Mouse (Mus musculus): ENCODE results near the gene Chrna9.

Gene Chrna9

DNA sequence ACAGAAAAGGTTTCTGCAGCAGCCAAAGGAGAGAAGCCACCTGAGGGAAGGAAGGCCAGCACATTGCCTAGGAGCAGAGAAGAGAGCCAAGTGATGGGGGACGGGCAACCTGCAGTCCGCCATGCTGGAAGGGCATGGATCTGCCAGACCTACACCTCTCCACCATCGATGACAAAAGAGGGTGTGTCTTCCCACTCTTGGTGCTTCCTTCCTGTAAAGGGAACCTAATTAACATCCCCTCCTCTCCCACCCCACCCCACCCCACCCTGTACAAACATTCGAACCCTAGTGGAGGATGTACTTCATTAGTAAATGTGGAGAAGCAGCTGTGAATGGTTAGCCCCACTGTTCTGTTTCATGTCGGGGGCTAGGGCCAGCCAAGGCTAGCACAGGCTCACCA, 22.5 kb upstream of the Chrna9 start:
- ChIA-PET POLR2A (interaction anchor here (0.5 to 2.6 kb wide), 17 partner anchors 9 to 191 kb away, joined by 3 to 14 read pairs (median 3); partner anchors contain the start of gene Chrna9 (in 1 of the 4)), CTCF (interaction anchor here in 2 of 4 experiments (0.6 to 1.8 kb wide), 2 partner anchors 79 to 885 kb away, joined by 3 to 6 read pairs; no protein-coding TSS in a partner anchor)

DNA sequence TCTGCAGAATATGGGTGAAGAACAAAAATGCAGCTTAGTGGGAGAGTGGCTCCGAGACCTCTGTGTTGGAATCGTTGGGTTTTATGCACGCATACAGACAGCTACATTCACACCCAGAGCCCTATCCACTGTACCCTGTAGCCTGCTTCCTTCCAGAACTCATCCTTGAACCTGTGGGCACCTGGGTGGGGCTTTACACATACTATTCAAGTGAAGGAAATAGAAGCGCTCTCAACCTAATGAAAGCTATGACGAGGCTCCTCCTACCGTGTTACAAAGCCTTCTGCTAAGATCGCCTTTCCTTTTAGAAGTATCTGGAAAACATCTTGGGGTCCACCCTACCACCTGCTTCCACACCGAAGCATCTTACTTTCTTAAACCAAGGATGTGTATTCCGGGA, 21.6 kb upstream of the Chrna9 start:
- CTCF ChIA-PET = interaction anchor here in 2 of 4 experiments (0.5 to 1.8 kb wide), 3 partner anchors 12 to 80 kb away, joined by 4 to 16 read pairs (median 6); no protein-coding TSS in a partner anchor

DNA sequence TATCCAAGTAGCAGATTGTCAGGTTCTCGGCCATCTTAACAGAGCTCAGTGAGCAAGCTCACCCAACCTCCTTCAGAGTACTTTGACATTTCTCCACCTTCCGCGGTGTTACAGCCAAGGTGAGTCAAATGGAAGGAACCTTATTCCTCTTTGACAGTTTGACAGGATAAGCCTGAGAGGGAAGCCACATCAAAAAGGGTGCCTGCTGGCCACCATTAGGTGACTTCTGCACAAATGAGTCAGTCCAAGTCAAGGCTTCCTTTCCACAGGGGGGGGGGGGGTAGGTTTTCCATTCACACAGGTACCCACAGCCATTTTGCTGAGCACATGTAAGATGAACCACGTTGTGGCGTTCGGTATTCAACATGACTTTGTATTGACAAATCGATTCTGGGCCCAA, 20.4 kb upstream of the Chrna9 start:
- POLR2A ChIA-PET = no interaction called here
- CTCF ChIA-PET = no interaction called here

More for the DNA sequence above, 21.6 kb upstream of the Chrna9 start:
- POLR2A ChIA-PET = interaction anchor here (0.6 to 2.6 kb wide), 13 partner anchors 10 to 595 kb away, joined by 3 to 14 read pairs (median 3); partner anchors contain the start of gene Chrna9 (in 1 of the 4)

DNA sequence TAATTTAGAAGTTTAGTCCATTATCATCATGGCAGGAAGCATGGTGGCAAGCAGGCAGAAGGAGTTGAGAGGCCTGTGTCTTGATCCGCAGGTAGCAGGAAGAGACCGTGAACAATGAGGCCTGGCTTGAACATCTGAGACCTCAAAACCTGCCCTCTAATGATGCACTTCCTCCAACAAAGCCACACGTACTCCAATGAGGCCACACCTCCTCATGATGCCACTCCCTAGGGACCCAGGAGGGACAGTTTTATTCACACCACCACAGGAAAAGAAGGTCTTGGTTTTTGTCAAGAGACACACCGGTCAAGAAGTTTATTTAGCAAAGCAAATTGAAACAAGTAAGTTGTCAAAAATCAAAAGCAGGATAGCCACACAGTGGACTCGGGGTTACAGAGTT, 17.8 kb upstream of the Chrna9 start:
- ChIA-PET POLR2A (no interaction called here), CTCF (no interaction called here)

DNA sequence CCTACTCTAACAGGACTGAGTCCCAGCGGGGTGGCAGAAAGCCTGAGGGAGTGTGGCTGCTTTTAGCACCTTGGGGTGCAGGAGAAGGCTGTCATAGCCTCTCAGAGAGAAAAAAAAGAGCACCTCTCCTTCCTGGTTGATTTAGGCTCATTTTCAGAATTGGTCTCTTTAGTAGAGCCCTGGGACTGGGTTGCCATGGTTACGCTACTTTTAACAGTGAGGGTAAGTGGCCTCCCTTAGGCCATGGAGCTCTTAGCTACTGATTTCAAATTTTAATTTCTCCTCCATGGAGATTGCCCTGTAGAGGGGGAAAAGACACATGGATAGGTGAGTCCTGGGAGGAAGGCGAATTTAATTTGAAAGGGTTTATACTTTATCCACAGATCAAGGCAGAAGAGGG, 16.1 kb upstream of the Chrna9 start:
- ChIA-PET CTCF (interaction anchor here in 1 of 4 experiments (0.6 kb wide), 2 partner anchors 450 to 1250 kb away, joined by 5 read pairs; no protein-coding TSS in a partner anchor), POLR2A (interaction anchor here in 2 of 4 experiments (0.6 to 0.8 kb wide), 2 partner anchors 30 to 47 kb away, joined by 3 to 4 read pairs; no protein-coding TSS in a partner anchor)

DNA sequence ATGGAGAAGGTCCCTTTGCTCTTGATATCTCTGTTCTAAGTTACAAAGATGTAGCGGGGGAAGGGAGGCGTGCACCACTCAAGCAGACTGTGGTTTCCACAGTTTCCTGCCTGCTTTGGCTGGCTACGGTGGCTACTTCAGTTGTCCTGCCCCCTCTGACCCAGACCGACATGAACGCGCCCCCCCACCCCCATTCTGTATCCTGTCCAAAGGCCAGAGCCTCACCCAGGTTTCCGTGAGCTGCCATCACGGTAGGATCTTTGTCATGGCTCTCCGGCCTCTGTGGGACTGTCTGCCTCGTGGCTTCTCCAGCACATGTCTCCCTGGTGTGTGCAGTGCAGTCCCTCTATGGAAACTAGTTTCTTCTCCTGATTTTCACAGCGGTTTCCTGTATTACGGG, 15.4 kb upstream of the Chrna9 start:
- CTCF ChIA-PET = interaction anchor here in 1 of 4 experiments (0.6 kb wide), 1 partner anchor 36 kb away, joined by 3 read pairs; no protein-coding TSS in a partner anchor
- POLR2A ChIA-PET = interaction anchor here in 1 of 4 experiments (0.8 kb wide), 1 partner anchor 30 kb away, joined by 3 read pairs; no protein-coding TSS in a partner anchor

DNA sequence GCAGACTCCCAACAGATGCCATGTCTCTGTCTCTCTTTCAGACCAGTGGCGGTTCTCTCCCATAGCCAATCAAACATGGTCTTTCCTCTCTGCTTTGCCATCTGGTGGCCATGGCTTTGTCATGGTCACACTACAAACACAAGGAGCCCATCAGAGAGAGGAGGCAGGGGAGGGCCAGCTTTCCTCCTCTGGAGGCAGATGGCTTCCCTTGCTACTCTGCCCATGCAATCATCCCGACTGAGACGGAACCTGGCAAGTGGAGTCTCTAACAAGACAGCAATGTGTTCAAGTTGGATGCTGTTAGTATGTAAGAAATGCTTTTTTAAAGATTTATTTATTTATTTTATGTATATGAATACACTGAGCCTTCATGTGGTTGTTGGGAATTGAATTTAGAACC, 14.8 kb upstream of the Chrna9 start:
- POLR2A ChIA-PET = interaction anchor here in 1 of 4 experiments (0.6 kb wide), 1 partner anchor 50 kb away, joined by 3 read pairs; no protein-coding TSS in a partner anchor
- CTCF ChIA-PET = no interaction called here

DNA sequence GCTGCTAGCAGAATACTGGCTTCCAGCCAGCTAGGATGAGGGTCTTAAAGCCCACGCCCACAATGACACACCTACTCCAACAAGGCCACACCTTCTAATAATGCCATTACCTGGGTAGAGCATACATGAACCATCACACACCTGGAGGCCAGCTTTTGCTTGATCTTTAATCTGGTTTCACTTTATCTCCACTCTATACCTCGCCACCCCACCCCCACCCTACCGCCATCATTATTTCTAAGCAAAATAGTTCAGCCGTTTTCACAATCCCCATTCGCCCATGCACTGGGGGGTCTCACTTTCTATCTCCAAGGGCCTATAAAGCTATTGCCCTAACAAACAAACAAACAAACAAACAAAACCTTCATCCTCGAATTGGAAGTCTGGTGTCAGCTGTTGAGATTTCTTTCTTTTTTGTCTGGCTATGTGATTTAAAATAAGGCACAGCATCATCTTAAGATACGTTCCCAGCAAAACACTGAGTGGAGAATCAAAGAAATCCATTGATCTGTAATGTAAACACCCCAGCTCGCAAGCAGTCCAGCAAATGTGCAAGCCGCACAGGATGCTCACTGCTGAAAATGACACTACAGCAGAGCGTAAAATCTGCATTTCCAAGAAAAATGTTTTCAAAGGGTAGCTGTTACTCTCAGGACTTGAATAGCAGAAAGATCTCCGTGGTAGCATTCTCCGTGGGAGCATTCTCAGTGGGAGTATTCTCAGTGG, 13.9 kb upstream of the Chrna9 start:
- ChIA-PET CTCF (interaction anchor here in 2 of 4 experiments (0.5 to 0.6 kb wide), 2 partner anchors 77 to 163 kb away, joined by 4 to 10 read pairs; no protein-coding TSS in a partner anchor), POLR2A (interaction anchor here in 2 of 4 experiments (0.6 to 4.0 kb wide), 3 partner anchors 9 to 61 kb away, joined by 4 to 14 read pairs (median 4); no protein-coding TSS in a partner anchor)

DNA sequence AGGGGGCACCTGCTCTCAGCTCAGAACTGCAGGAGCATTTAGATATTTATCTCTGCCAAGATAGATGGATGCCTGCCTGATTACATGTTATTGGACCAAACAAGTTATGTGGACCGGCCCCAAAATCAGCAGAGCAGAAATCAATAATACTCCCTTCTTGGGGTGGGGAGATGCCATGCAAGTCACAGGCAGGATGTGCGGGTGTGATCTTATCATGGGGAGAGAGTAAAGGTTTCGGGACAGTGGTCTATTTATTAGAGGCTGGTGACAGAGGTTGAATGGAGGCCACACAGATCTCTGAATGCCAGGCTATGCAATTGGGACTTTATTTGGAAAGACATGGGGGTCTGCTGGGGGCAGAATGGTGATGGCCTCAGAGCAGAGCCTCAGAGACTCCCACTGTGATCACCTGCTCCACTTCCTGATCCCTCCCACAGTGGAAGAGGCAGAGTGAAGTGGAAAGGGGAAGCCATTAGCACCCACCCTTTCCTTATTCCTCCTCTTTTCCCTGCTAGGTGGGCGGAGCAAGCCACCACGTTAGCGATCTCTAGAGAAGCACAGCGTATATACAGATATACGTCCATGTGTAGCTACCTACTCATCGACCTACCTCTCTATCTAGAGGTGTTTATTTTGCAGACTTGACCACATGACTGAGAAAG, 13.1 kb upstream of the Chrna9 start:
- POLR2A ChIA-PET = interaction anchor here in 1 of 4 experiments (4.0 kb wide), 1 partner anchor 10 kb away, joined by 14 read pairs; no protein-coding TSS in a partner anchor
- CTCF ChIA-PET = interaction anchor here in 2 of 4 experiments (0.5 to 0.6 kb wide), 2 partner anchors 78 to 162 kb away, joined by 4 to 10 read pairs; no protein-coding TSS in a partner anchor

DNA sequence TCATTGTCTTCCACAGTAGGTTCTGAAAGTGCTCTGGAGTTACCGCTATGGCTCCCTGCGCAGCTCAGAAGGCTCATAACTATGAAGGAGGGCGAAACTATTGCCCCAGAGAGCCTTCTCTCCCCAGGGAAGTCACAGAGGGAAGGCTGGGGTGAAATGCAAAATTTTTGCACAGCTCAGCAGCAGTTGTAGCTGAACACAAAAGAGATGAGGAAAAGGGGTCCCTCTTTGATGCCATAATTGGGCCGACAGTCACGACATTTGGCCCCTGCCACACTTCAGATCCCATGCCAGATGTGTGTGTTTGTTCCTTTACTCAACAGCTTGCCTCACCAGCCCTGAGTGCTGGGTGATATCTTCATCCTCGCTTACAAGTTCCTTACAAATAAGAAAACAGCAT, 8.1 kb upstream of the Chrna9 start:
- POLR2A ChIA-PET = interaction anchor here in 1 of 4 experiments (0.7 kb wide), 1 partner anchor 10 kb away, joined by 4 read pairs; no protein-coding TSS in a partner anchor
- CTCF ChIA-PET = interaction anchor here in 1 of 4 experiments (1.5 kb wide), 1 partner anchor 24 kb away, joined by 3 read pairs; no protein-coding TSS in a partner anchor

DNA sequence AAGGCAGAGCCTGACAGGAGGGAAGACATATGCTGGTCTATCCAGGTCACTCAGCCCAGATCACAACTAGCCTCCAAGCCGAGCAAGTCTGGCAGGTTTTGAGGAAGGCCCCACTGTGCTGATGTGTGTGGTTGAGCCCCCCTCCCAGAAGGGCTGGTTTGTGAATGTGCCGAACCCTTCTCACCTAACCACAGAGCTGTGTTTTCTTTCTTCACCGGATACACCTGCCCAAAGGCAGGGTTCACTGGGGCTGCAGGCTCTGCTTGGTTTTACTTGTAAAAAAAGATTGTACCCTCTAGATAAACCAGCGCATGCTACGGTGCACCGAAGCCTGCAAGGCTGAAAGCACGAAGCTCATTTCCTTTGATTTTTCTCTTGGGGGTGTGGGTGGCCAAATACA, 5.6 kb upstream of the Chrna9 start:
- ChIA-PET CTCF (interaction anchor here in 1 of 4 experiments (0.7 to 1.2 kb wide), 2 partner anchors 96 to 477 kb away, joined by 3 read pairs; no protein-coding TSS in a partner anchor), POLR2A (interaction anchor here in 1 of 4 experiments (0.7 kb wide), 1 partner anchor 48 kb away, joined by 3 read pairs; no protein-coding TSS in a partner anchor)

DNA sequence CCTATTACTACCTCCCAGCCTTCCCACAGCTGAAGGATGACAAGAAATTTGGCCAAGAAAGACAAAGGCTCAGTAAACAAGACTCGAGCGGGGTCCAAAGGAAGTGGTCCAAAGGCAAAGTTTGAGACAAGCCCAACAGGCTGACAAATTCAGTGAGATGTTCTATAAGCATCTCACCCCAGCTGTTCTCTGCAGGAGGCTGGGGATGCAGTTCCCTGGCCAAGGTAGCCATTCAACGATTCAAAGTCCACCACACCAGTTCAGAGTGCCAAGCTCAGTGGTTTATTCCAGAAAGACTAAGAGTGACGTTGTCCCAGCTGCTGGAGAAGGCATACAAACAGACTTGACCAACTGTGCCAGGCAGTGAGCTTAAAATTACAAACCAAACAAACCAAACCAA, 4.5 kb upstream of the Chrna9 start:
- ChIA-PET POLR2A (interaction anchor here in 2 of 4 experiments (0.6 to 0.8 kb wide), 3 partner anchors 10 to 444 kb away, joined by 3 to 5 read pairs (median 4); no protein-coding TSS in a partner anchor), CTCF (no interaction called here)

DNA sequence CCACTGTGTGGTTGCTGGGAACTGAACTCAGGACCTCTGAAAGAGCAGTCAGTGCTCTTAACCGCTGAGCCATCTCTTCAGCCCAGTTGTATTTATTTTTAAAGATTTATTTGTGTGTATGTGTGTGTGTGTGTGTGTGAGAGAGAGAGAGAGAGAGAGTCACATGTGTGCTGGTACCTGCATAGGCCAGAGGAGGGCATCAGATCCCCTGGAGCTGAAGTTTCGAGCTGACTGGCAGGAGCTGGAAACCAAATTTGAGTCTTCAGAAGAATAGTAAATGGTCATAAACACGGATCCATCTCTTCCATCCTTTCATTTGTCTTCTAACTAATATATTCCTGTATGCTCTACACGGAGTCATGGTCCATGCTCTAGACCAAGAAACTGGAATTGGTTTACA, 1.5 kb upstream of the Chrna9 start:
- ChIA-PET POLR2A (interaction anchor here in 1 of 4 experiments (0.8 kb wide), 1 partner anchor 9 kb away, joined by 3 read pairs; no protein-coding TSS in a partner anchor), CTCF (interaction anchor here in 2 of 4 experiments (0.6 kb wide), 2 partner anchors 100 to 103 kb away, joined by 3 to 6 read pairs; no protein-coding TSS in a partner anchor)

DNA sequence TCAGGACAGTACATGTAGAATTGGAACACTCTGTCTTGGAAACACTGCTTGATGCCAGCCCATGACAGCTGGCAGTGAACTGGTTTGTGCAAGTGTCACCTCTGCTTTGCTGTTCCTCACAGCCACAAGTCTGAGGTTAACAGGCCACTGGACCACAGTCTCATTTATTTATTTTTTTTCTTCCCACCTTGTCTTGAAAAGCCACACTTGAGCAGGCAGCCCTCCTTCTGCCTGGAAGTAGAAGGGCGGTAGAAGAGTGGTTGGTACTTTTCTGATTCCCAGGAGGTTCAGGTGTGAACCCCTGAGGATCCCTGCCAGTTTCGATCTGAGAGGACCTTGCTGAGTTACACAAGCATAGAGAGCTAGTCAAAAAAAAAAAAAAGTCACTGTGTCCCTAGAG, 957 bp upstream of the Chrna9 start:
- ChIA-PET POLR2A (no interaction called here), CTCF (interaction anchor here in 1 of 4 experiments (0.6 kb wide), 1 partner anchor 101 kb away, joined by 6 read pairs; no protein-coding TSS in a partner anchor)

DNA sequence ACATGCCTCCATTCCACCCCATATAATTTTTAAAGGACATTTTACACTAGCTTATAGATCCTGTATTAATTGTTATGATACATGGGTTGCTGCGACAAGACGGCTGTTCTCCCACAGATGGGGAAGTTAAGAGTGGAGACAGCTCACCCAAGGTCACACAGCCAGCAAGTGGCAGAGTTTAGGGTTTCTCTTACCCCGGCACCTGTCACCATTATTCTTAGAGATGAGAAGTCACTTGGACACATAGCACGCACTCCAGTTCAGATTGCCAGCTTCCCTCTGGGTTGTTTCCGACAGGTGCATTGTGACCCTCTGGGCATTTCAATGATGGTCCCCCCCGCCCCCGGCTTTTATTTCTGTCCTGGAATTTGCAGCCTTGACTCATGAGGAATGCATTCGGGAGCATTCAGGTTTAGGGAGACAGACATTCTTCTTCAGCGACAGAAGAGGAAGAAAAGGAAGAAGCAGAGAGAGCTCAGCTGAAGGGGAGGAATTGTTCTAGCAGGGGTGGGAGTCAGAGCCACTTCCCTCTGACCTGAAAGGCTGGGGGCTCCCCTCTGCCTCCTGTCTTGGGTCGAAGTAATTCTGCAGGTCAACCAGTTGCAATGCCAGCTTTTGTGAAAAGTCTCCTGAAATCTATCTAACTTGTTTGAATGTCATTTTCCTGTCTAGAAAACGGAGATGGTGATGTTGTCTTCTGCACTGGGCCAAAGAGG, 2.4 kb downstream of the Chrna9 start:
- CTCF ChIA-PET = interaction anchor here (0.5 to 2.3 kb wide), 21 partner anchors 13 to 384 kb away, joined by 3 to 22 read pairs (median 3); no protein-coding TSS in a partner anchor
- POLR2A ChIA-PET = interaction anchor here in 2 of 4 experiments (0.8 to 0.9 kb wide), 2 partner anchors 14 to 20 kb away, joined by 3 to 4 read pairs; no protein-coding TSS in a partner anchor

DNA sequence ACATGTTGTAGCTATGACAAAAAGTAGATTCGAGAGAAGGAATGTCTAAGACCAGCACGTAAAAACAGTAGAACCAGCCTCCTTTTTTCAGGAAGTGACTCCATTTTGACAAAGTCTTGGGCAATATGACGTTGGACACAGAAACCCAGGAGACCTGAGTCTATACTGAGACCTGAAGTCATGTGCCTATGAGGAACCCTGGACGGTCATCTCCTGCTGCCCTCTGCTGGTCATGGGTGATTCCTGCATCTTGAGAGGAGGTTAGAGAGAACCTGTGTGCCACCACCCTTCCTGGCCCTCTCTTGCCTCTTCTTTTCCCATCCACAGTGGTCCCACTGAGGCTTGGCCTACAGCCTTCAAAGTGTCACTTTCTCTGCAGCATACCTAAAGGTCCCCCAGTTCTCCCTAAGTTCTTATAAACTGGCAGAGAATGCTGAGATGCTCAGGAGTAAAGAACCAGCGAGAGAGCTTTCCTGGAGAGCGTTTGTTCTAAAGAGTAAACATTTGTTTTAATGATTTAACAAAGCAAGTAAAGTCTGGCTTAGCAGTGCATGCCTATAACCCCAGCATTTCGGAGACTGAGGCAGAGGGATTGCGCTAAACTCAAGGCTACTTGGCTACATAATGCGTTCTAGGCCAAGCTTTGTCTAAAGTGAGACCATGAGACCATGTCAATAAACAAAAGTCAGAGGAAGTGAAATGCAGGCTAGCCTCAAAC, 3.4 kb downstream of the Chrna9 start:
- ChIA-PET POLR2A (interaction anchor here in 2 of 4 experiments (0.9 to 1.0 kb wide), 2 partner anchors 13 to 214 kb away, joined by 3 read pairs; no protein-coding TSS in a partner anchor), CTCF (interaction anchor here (0.5 to 2.3 kb wide), 20 partner anchors 13 to 385 kb away, joined by 3 to 22 read pairs (median 3); no protein-coding TSS in a partner anchor)

DNA sequence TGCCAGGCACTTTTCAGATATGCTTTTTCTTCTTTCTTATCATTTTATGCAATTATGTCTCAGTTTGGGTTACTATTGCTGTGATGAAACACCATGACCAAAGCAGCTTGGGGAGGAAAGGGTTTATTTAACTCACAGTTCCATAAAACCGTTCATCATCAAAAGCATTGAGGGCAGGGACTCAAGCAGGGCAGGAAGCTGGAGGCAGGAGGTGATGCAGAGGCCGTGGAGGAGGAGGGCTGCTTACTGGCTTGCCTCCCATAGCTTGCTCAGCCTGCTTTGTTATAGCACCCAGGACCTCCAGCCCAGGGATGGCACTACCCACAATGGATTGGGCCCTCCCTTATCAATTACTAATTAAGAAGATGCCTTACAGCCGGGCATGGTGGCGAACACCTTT, 6.4 kb downstream of the Chrna9 start:
- POLR2A ChIA-PET = interaction anchor here in 2 of 4 experiments (1.5 to 2.0 kb wide), 2 partner anchors 11 to 108 kb away, joined by 3 to 7 read pairs; no protein-coding TSS in a partner anchor
- CTCF ChIA-PET = interaction anchor here in 1 of 4 experiments (2.6 to 2.9 kb wide), 2 partner anchors 10 to 14 kb away, joined by 10 to 21 read pairs; no protein-coding TSS in a partner anchor

Measured in embryonic stem cell, embryonic (primary cell).